Mouse (Mus musculus) myocyte (in vitro differentiated cells): Measurements from ENCODE around the gene Polrmt. TPM values are rescaled to one million over a fixed set of nuclear protein-coding genes. Genes with fewer than 3 reads are reported as not detected.
"Not testable (repeated sequence)": the region's sequence is repeated elsewhere in the genome, so short reads cannot be mapped to it uniquely, and the experiment has no call there.

Source experiments
- H3K27me3 ChIP-seq: one replicate; pipeline ENCODE4 v1.6.1; 2011; ENCODE audit not compliant: control insufficient read depth, insufficient read depth, insufficient read length
- H3K36me3 ChIP-seq: one replicate; pipeline ENCODE4 v1.6.1; 2011; ENCODE audit not compliant: control insufficient read depth, insufficient read depth
- H3K4me2 ChIP-seq: one replicate; pipeline ENCODE4 v1.6.1; 2011; ENCODE audit warnings: low read depth, control low read depth
- H3K4me3 ChIP-seq: one replicate; pipeline ENCODE4 v1.5.1; 2011; ENCODE audit warnings: mild to moderate bottlenecking, control low read depth, moderate library complexity
- H3K79me2 ChIP-seq: one replicate; pipeline ENCODE4 v1.6.1; 2011; ENCODE audit not compliant: control insufficient read depth, insufficient read depth
- H3ac ChIP-seq: one replicate; pipeline ENCODE4 v1.6.1; 2011; ENCODE audit not compliant: control insufficient read depth, insufficient read length
- CEBPB ChIP-seq: IDR thresholded peaks from 2 replicates; pipeline ENCODE4 v1.6.1; 2011; ENCODE audit warnings: mild to moderate bottlenecking, moderate library complexity; ENCODE audit not compliant: poor library complexity, insufficient read depth, severe bottlenecking
- E2F4 ChIP-seq: IDR thresholded peaks from one replicate; pipeline ENCODE4 v1.6.1; 2011; ENCODE audit warnings: mild to moderate bottlenecking, control low read depth, moderate library complexity; ENCODE audit not compliant: insufficient read depth
- MAX ChIP-seq: IDR thresholded peaks from one replicate; pipeline ENCODE4 v1.6.1; 2011; ENCODE audit warnings: low read depth, mild to moderate bottlenecking, control low read depth
- MYOD1 ChIP-seq, 3 experiments: IDR thresholded peaks; one replicate each; pipeline ENCODE4 v1.6.1; 2011; ENCODE audit warnings: control low read depth in 2 of 3, low read depth in 2 of 3, mild to moderate bottlenecking in 2 of 3, moderate library complexity in 1 of 3; ENCODE audit not compliant: insufficient read length in 2 of 3, control insufficient read depth in 1 of 3
- MYOG ChIP-seq, 3 experiments: IDR thresholded peaks; one replicate each; pipeline ENCODE4 v1.6.1; 2011; ENCODE audit warnings: control low read depth in 2 of 3, low read depth in 2 of 3, mild to moderate bottlenecking in 2 of 3; ENCODE audit not compliant: insufficient read length in 2 of 3, control insufficient read depth in 1 of 3, insufficient read depth in 1 of 3
- POLR2A ChIP-seq: IDR thresholded peaks from one replicate; pipeline ENCODE4 v1.6.1; 2011; ENCODE audit warnings: low read depth, mild to moderate bottlenecking, control low read depth, moderate library complexity; ENCODE audit not compliant: insufficient read length
- POLR2AphosphoS2 ChIP-seq: IDR thresholded peaks from one replicate; pipeline ENCODE4 v1.6.1; 2011; ENCODE audit warnings: low read depth, control low read depth; ENCODE audit not compliant: insufficient read length
- REST ChIP-seq: IDR thresholded peaks from one replicate; pipeline ENCODE4 v1.6.1; 2011; ENCODE audit warnings: mild to moderate bottlenecking, control low read depth, moderate library complexity; ENCODE audit not compliant: insufficient read depth, insufficient read length
- SRF ChIP-seq: IDR thresholded peaks from one replicate; pipeline ENCODE4 v1.6.1; 2011; ENCODE audit warnings: low read depth; ENCODE audit not compliant: control insufficient read depth, insufficient read length
- TCF12 ChIP-seq: IDR thresholded peaks from one replicate; pipeline ENCODE4 v1.6.1; 2011; ENCODE audit warnings: mild to moderate bottlenecking, control low read depth; ENCODE audit not compliant: poor library complexity, insufficient read depth, severe bottlenecking
- TCF3 ChIP-seq: IDR thresholded peaks from one replicate; pipeline ENCODE4 v1.6.1; 2011; ENCODE audit warnings: low read depth, control low read depth; ENCODE audit not compliant: insufficient read length
- USF1 ChIP-seq: IDR thresholded peaks from one replicate; pipeline ENCODE4 v1.6.1; 2011; ENCODE audit warnings: low read depth, mild to moderate bottlenecking, control low read depth, moderate library complexity
- polyA plus RNA-seq: library from polyadenylated mRNA; unstranded; fragments of >200 nt; fragmentation: generic; extraction: Trizol; gene quantifications from one replicate; pipeline ENCODE4 v1.2.1, GENCODE M21; 2012; ENCODE audit warnings: missing spikeins

Polrmt gene
- polyA plus RNA-seq, 1 experiment = 82.3 TPM

- peak overlapping the region; percentile 65 for H3K4me3 ChIP-seq
- peak overlapping the region; percentile 67 for H3ac ChIP-seq
- peak overlapping the region; percentile 90 for H3K4me2 ChIP-seq
- peaks cover 44% of the 10 kb centered on the region for H3K79me2 ChIP-seq
- TF ChIP-seq POLR2AphosphoS2 (no peak), SRF (no peak)
- no peaks in the 10 kb centered on the region for H3K27me3 ChIP-seq
- H3K36me3 ChIP-seq = peaks cover 1% of the 10 kb centered on the region
These were observed 19.7 kb upstream of the Polrmt start for GRCm38 (mm10) chr10:79766001-79766507.

GRCm38 (mm10) chr10:79765228-79765745, 18.9 kb upstream of the Polrmt start:
- Histone ChIP-seq H3ac (no peak overlapping the region), H3K4me3 (peak overlapping the region; percentile 65), H3K79me2 (peaks cover 44% of the 10 kb centered on the region), H3K4me2 (peak overlapping the region; percentile 90), H3K27me3 (no peaks in the 10 kb centered on the region), H3K36me3 (peaks cover 5% of the 10 kb centered on the region)
- no peak for TF ChIP-seq TCF12

DNA sequence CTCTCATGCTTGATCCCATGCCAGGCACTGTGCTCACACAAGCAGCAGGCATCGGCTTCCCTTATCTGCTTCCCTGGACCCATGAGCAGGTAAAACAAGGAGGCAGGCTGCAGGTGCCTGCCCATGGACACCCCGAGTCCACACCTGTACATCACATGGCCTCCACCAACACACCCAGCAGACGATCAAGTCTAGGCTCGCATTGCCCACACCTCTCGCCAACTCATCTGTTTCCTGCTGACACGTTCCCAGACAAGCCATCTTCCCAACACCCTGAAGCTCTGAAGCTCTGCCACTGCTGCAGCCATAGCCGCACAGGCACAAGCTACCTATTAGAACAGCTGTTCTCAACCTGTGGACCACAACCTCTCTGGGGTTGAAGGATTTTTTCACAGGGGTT, 17.9 kb upstream of the Polrmt start:
- no peak for TF ChIP-seq SRF

DNA sequence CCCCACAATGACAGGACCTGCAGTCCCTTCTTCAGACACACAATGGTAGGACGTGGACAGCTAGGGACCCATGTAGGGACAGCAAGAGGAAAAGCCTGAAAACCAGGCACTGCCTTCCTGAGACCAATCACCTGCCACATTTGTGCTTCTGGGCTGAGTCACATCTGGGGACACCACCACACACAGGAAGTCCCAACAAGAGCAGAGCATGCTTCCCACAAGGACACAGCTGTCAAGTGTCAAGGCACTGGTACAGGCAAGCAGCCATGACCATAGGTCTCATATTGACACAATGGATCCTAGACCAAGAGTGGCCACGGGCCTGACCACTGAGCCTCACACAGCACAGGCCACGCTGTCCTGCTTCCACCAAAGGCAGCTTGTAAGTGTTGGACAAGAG, 16.5 kb upstream of the Polrmt start:
- Histone ChIP-seq H3K4me2 (no peak overlapping the region), H3K79me2 (peaks cover 44% of the 10 kb centered on the region), H3K36me3 (peaks cover 16% of the 10 kb centered on the region), H3ac (no peak overlapping the region), H3K27me3 (no peaks in the 10 kb centered on the region), H3K4me3 (no peak overlapping the region)
- no peak for TF ChIP-seq TCF12
- TF ChIP-seq USF1 = no peak
- no peak for TF ChIP-seq SRF
- no peak for TF ChIP-seq POLR2AphosphoS2
- TF ChIP-seq MYOG (IDR thresholded peaks at IDR 0.05; ENCODE audit: control insufficient read depth in 1 of 3, insufficient read depth in 1 of 3, insufficient read length in 2 of 3, low read depth in 2 of 3) = peak in 2 of 3 experiments; percentile 25 to 80
- peak; percentile 16 for TF ChIP-seq POLR2A
- TF ChIP-seq MYOD1 (IDR thresholded peaks at IDR 0.05; ENCODE audit: control insufficient read depth in 1 of 3, insufficient read length in 2 of 3, low read depth in 2 of 3) = peak in 2 of 3 experiments; percentile 43 to 76
- no peak for TF ChIP-seq REST
- TF ChIP-seq MAX = no peak
- TF ChIP-seq E2F4 = no peak
- TF ChIP-seq TCF3 = peak; percentile 32
- no peak for TF ChIP-seq CEBPB

More for the DNA sequence above, 17.9 kb upstream of the Polrmt start:
- Histone ChIP-seq H3K27me3 (no peaks in the 10 kb centered on the region), H3K4me2 (peak overlapping the region; percentile 90), H3K79me2 (peaks cover 44% of the 10 kb centered on the region), H3ac (no peak overlapping the region), H3K36me3 (peaks cover 9% of the 10 kb centered on the region), H3K4me3 (no peak overlapping the region)

DNA sequence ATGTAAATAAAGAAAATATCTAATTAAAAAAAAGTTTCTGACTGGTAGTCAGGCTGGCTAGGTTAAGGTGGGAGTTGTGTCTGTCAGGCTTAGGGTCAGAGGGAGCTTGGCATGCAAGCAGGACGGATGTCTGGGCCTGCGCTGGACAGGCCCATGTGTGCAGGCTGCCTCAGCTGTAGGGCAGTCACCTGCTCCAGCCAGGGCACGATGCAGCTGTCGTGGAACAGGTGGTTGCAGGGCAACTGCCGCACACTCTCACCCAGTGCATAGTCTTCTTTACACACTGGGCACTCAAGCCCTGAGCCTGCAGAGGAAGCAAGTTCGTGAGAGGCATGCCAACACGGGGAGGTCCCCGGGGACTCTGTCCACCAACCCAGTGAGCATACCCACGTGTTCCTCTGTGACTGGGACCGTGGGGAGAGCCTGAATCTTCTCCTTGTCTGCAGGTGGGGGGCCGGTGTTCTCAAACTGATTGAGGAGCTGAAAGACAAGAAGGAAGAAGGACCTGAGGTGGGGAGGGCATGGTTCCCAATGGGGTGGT, 14.3 kb upstream of the Polrmt start:
- Histone ChIP-seq H3K4me3 (no peak overlapping the region), H3K36me3 (peaks cover 20% of the 10 kb centered on the region), H3K79me2 (peaks cover 36% of the 10 kb centered on the region), H3K27me3 (no peaks in the 10 kb centered on the region), H3ac (no peak overlapping the region), H3K4me2 (no peak overlapping the region)
- TF ChIP-seq E2F4 = no peak
- TF ChIP-seq REST = no peak
- TF ChIP-seq MYOG (IDR thresholded peaks at IDR 0.05; ENCODE audit: control insufficient read depth in 1 of 3, insufficient read depth in 1 of 3, insufficient read length in 2 of 3, low read depth in 2 of 3) = peak; percentile 93 to 100 (median 100)
- TF ChIP-seq TCF3 = peak; percentile 100
- TF ChIP-seq TCF12 = peak; percentile 99
- no peak for TF ChIP-seq POLR2A
- TF ChIP-seq SRF = no peak
- peak; percentile 10 for TF ChIP-seq POLR2AphosphoS2
- peak in 2 of 3 experiments; percentile 100 for TF ChIP-seq MYOD1 (IDR thresholded peaks at IDR 0.05; ENCODE audit: control insufficient read depth in 1 of 3, insufficient read length in 2 of 3, low read depth in 2 of 3)
- no peak for TF ChIP-seq MAX
- no peak for TF ChIP-seq USF1
- no peak for TF ChIP-seq CEBPB

GRCm38 (mm10) chr10:79759675-79760074, 13.3 kb upstream of the Polrmt start:
- not testable (repeated sequence) for H3K4me2 ChIP-seq, H3ac ChIP-seq, H3K27me3 ChIP-seq, H3K4me3 ChIP-seq
- Histone ChIP-seq H3K36me3 (peaks cover 20% of the 10 kb centered on the region), H3K79me2 (peaks cover 26% of the 10 kb centered on the region)
